Mouse (Mus musculus) c-Kit-positive CD71-negative TER-119-negative erythroid progenitor cells, embryonic 14.5 days (primary cell): Measurements from ENCODE around the gene Plcb2.

ENCODE experiments used
- DNase-seq: peaks from one replicate; pipeline ENCODE4 v3.0.0-alpha.2; 2013; ENCODE audit warnings: low read depth

The Plcb2 gene

GRCm38 (mm10) chr2:118659493-118659892, 68.7 kb downstream of the Plcb2 start:
- DNase-seq = no peak

GRCm38 (mm10) chr2:118659077-118659476, 69.2 kb downstream of the Plcb2 start:
- peak; percentile 78 for DNase-seq

- no peak for DNase-seq
These were observed 69.8 kb downstream of the Plcb2 start for GRCm38 (mm10) chr2:118658457-118658856.
